Mouse (Mus musculus): Measurements from ENCODE around the gene Zfp78.
"Not testable (repeated sequence)": the region's sequence is repeated elsewhere in the genome, so short reads cannot be mapped to it uniquely, and the experiment has no call there.

Zfp78 gene

GRCm38 (mm10) chr7:6363047-6363488 lies at the start of gene Zfp78:
Gene Zfp78 (plus strand): TSS chr7:6363280.
- peak in 1 of 2 experiments; percentile 41 for DNase-seq (ENCODE audit: low spot score in 2 of 2)

- no peak for DNase-seq (ENCODE audit: low spot score in 2 of 2)
Observed at GRCm38 (mm10) chr7:6330458-6331232, 32.4 kb upstream of the Zfp78 start.

- peak; percentile 55 to 86 for DNase-seq (ENCODE audit: low spot score in 2 of 2)
Observed at GRCm38 (mm10) chr7:6331233-6331956, 31.7 kb upstream of the Zfp78 start, which contains the start of gene Zfp583. Gene Zfp583 (minus strand): TSS chr7:6331285.

GRCm38 (mm10) chr7:6339865-6340264 lies 23.2 kb upstream of the Zfp78 start:
- no peak for DNase-seq (ENCODE audit: low spot score in 2 of 2)

GRCm38 (mm10) chr7:6343501-6344071 lies 19.5 kb upstream of the Zfp78 start, which contains the start of gene Gm3854:
Gene Gm3854 (plus strand): TSS chr7:6343759.
- DNase-seq (ENCODE audit: low spot score in 2 of 2): peak; percentile 32 to 66

- DNase-seq (ENCODE audit: low spot score in 2 of 2): no peak
Observed at GRCm38 (mm10) chr7:6344124-6344523, 19.0 kb upstream of the Zfp78 start.

GRCm38 (mm10) chr7:6358121-6358520 lies 5.0 kb upstream of the Zfp78 start:
- DNase-seq (ENCODE audit: low spot score in 2 of 2): no peak

- no peak for DNase-seq (ENCODE audit: low spot score in 2 of 2)
Observed at GRCm38 (mm10) chr7:6358937-6359590, 4.0 kb upstream of the Zfp78 start.

GRCm38 (mm10) chr7:6360477-6361060 lies 2.5 kb upstream of the Zfp78 start:
- no peak for DNase-seq (ENCODE audit: low spot score in 2 of 2)

- DNase-seq (ENCODE audit: low spot score in 2 of 2): no peak
Observed at GRCm38 (mm10) chr7:6361756-6362155, 1.3 kb upstream of the Zfp78 start.

GRCm38 (mm10) chr7:6362268-6363046 lies 623 bp upstream of the Zfp78 start:
- peak; percentile 88 to 95 for DNase-seq (ENCODE audit: low spot score in 2 of 2)

- DNase-seq (ENCODE audit: low spot score in 2 of 2): no peak
Observed at GRCm38 (mm10) chr7:6364761-6365160, 1.7 kb downstream of the Zfp78 start.

GRCm38 (mm10) chr7:6367185-6367584 lies 4.1 kb downstream of the Zfp78 start:
- no peak for DNase-seq (ENCODE audit: low spot score in 2 of 2)

GRCm38 (mm10) chr7:6368146-6368545 lies 5.1 kb downstream of the Zfp78 start:
- not testable (repeated sequence) for DNase-seq (ENCODE audit: low spot score in 2 of 2)

- no peak for DNase-seq (ENCODE audit: low spot score in 2 of 2)
Observed at GRCm38 (mm10) chr7:6369460-6369859, 6.4 kb downstream of the Zfp78 start.

GRCm38 (mm10) chr7:6372993-6373392 lies 9.9 kb downstream of the Zfp78 start:
- DNase-seq (ENCODE audit: low spot score in 2 of 2): no peak

GRCm38 (mm10) chr7:6378441-6378840 lies 15.4 kb downstream of the Zfp78 start:
- no peak for DNase-seq (ENCODE audit: low spot score in 2 of 2)

GRCm38 (mm10) chr7:6381431-6381830 lies 18.4 kb downstream of the Zfp78 start:
- DNase-seq (ENCODE audit: low spot score in 2 of 2): no peak

- DNase-seq (ENCODE audit: low spot score in 2 of 2): peak; percentile 89 to 92
Observed at GRCm38 (mm10) chr7:6383044-6383455, 20.0 kb downstream of the Zfp78 start, which contains the start of gene Zfp28. Gene Zfp28 (plus strand): TSS chr7:6383295.

- no peak for DNase-seq (ENCODE audit: low spot score in 2 of 2)
Observed at GRCm38 (mm10) chr7:6384011-6384410, 20.9 kb downstream of the Zfp78 start.

- DNase-seq (ENCODE audit: low spot score in 2 of 2): no peak
Observed at GRCm38 (mm10) chr7:6386995-6387394, 23.9 kb downstream of the Zfp78 start.
